Mouse (Mus musculus): ENCODE measurements around the gene Vsig8.

Gene Vsig8

GRCm38 (mm10) chr1:172555638-172556037, at the start of gene Vsig8:
Gene Vsig8, plus strand, starts transcription at chr1:172555938.
- no peak for DNase-seq

DNA sequence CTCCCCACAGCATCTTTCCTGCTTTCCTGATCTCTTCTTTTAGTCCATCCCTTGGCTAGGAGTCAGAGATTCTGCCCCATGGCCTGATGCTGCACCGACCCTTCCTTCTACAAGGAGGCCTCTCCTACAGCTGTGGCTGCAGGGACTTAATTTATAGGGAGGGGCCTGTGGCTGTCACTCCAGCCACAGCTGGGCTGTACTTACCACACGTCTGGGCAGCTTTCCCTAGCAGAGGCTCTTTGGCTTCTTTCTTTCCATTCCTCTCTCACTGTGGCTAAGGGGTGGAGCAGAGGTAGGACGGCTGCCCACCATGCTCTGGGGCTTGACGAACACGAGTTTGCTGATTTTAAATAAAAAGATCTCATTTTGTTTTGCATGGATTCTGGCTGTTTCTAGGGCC, 48.7 kb upstream of the Vsig8 start:
- no peak for DNase-seq

DNA sequence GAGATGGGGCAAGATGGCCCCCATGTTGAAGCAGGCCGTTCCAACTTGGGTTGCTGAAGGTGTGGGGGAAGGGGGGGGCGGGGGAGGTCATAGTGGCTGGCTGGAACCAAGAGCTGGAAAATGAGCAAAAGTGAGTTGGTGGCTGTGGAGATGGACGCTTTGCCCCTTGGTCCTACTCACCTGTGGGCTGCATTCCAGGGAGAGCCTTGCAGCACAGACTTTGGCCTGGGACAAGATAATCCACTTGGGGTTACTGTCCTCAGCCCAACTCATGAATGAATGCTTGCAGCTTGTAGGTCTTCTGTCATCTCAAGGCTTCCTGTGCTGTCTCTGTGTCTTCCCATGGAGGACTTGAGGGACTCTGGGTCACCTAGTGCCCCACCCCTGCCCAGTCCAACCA, 48.0 kb upstream of the Vsig8 start:
- no peak for DNase-seq

DNA sequence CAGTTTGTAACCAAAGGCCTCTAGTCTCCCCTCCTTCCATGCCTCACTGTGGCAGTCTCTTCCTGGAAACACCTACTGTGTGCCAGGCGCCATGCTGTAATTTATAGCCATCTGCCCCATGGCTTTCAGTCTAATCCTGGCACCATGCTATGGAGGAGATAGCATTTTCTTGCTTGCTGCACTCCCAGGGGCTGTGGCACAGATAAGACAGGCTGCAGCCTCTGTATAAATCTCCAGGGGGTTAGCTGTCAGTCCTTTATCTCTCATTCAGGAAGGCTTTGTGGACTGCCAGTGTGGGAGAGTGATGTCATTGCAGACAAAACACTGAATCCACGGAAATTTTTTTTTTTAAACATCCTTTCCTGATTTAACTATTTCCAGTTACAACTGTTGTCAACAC, 47.6 kb upstream of the Vsig8 start:
- DNase-seq: no peak

GRCm38 (mm10) chr1:172509235-172509634, 46.5 kb upstream of the Vsig8 start:
- DNase-seq: no peak

DNA sequence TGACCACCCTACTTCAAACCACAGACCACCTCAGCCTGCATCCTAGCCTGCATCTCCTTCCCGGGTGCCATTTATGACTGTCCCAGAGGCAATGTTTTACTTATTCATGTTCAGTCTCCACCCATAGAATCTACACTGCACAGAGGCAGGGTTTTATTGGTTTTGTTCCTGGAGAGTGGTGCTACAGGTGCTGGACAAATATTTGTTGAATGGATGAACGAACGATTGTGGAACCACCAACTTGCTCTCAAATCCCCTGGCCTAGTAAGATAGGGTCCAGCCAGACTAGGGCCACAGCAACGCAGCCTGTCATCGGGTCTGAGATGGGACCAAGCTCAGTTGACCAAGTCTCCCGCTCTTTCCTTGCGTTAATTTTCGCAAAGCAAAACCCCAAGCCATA, 45.8 kb upstream of the Vsig8 start:
- no peak for DNase-seq

DNA sequence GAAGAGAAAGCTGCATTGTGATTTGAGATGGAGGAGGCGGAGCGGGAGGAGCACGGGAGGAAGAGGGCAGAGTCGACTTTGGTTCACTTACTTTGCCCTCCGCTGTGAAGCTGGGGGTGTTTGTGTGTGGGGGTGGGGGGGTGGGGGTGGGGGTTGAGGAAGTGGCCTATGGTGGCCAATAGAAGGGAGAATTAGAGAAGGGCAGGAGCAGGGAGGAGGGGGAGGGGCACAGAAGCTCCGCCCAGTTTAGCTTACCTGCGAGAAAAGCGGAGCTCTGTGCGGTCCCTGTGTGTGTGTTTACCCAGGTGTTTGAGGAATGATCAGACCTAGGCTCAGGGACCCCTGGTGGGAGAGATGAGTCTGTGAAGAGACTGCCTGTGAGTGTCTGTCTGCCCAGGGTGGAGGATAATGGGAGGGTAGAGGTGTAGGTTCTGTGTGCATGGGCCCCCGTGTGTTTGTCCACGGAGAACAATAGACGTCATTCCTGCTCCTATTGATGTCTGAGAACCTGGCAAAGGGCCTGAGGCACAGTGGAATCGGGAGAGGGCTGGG, 45.2 kb upstream of the Vsig8 start:
- DNase-seq: peak; percentile 20

DNA sequence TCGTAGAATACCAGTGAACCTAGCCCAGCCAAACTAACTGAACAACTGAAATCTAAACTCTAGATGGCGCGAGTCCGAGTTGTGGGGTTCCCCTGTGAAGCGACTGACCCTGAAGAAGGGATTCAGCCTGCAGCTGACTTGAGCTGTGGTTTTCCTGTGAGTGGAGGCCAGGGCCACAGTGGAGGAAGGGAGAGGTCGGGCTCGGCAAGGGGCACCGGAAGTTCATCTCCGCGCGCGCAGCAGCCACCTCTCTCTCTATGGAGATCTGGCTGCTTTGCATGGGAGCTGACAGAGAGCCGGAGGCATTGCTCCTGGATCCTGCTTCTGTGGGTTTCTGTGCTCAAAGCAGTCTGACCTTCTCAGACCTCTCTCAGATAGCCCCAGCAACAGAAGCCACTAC, 42.8 kb upstream of the Vsig8 start:
- DNase-seq: peak; percentile 65

GRCm38 (mm10) chr1:172513525-172514212, 42.1 kb upstream of the Vsig8 start:
- DNase-seq: peak; percentile 61

GRCm38 (mm10) chr1:172514213-172514529, 41.6 kb upstream of the Vsig8 start:
- no peak for DNase-seq

- DNase-seq: peak; percentile 5
Measured at GRCm38 (mm10) chr1:172514551-172515268, 41.0 kb upstream of the Vsig8 start.

- DNase-seq: peak; percentile 8
Measured at GRCm38 (mm10) chr1:172515396-172515795, 40.3 kb upstream of the Vsig8 start.

- no peak for DNase-seq
Measured at GRCm38 (mm10) chr1:172518013-172518412, 37.7 kb upstream of the Vsig8 start.

DNA sequence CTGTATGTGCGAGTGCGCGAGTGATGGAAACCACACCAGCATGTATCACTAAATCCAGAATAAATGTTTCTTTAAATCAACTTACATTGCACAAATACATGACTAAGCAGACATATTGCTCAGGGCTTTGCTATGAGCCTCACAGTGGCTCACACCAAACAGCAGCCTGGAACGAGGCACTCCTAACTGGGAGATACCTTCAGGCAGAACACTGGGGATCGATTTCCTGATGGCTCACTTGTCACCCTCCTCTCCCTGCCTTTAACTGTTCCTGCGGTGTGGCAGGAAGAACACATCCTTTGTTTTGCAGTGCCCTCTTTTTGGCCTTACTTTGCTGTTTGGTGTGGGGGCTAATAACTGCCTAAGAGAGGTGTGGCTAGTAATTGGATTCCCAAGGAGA, 36.1 kb upstream of the Vsig8 start:
- no peak for DNase-seq

- peak; percentile 87 for DNase-seq
Measured at GRCm38 (mm10) chr1:172520576-172521440, 34.9 kb upstream of the Vsig8 start, which contains the start of gene Cfap45. Gene Cfap45, plus strand, starts transcription at chr1:172520801.

DNA sequence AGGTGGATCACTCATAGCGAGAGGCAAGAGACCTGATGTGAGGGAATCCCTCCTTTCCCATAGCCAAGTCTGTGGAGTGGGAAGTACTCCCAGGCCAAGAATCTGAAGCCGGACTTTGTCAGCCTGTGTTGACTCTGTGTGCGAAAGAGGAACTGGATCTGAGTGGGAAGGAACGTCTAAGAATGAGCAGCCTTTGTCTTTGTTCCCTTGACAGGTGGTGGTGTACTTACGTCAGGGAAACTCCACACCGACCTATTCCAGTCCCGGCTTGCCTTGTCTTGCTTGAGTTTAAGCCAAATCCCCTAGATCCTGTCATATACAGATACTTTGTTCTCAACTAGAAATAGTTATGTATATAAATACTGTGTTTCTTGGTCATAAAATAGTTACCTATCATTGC, 33.2 kb upstream of the Vsig8 start:
- DNase-seq: no peak

GRCm38 (mm10) chr1:172523699-172524101, 32.0 kb upstream of the Vsig8 start:
- no peak for DNase-seq

DNA sequence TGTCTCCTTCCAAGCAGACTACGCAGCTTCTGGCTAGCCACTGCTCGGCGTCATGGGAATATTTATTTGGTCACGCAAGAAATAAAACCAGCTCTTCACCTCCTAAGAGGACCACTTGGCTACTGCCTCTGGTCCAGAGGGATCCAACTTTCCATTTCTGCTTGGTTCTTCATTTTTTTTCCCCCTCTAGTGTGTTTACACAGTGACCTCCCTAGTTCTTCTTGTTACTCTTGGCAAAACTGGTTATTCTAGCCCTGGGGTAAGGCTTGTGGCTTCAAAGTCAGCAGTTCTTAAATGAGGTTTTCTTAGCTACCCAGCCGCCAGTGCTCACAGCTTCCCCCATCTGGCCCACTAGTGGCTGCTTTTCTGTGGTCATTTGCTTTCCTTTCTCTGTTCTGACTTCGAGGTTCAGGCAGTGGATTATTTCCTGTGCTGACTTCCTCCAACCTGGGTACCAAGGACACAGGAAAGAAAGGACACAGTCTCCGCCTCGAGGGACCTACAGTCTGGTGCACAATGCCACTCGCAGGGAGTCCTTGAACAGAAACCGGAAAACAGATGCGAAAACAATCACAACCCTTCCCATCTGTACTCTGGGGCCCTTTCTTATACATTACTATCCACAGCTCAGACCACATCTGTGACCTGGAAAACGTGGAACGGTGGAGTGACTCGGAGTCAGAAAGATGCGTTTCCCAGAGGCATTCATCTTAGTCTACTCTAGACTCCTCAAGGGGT, 30.5 kb upstream of the Vsig8 start:
- no peak for DNase-seq

- DNase-seq: no peak
Measured at GRCm38 (mm10) chr1:172525971-172526370, 29.8 kb upstream of the Vsig8 start.

- peak; percentile 65 for DNase-seq
Measured at GRCm38 (mm10) chr1:172526380-172527081, 29.2 kb upstream of the Vsig8 start.

DNA sequence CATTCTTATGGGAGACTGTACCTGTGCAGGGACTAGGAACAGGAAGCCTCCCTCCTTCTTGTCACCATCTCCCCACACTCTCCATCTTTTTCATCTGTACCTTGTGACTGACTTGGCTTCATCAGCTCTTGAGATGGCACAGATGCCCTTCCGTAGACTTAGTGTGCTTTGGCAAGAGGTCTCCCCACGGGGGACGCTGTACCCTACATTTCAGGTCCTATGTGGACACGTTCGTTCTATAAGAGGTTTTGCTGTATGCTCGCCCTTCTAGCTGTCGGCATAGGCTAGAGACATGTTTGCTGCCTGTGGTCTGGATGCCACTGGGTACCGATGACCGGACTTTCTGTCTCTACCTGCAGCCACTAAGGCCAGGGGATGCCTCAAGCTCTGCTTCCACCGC, 28.3 kb upstream of the Vsig8 start:
- no peak for DNase-seq

DNA sequence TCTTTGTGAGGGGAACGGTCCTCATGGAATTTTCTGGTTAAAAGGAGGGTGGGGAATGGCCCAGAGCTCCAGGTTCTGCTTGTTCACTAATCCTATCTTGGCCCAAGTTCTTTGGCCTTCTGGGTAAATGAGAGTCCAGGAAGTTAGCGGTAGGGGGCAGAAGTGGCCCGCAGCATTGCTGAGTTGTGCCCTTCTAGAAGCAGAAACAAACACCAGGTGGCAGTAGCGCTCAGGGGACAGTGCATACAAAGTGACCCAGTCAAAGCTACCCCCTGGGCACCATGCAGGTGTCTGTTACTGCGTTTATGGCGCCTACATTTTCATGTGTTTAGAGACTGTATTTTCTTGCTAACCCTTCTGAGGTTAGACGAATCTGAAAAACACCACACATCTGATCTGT, 27.0 kb upstream of the Vsig8 start:
- peak; percentile 79 for DNase-seq
